Mouse (Mus musculus): ENCODE measurements around the gene Lamtor2.

Gene Lamtor2

GRCm38 (mm10) chr3:88542486-88542885 is 10.4 kb downstream of the Lamtor2 start:
- no peak for DNase-seq (ENCODE audit: low spot score)

GRCm38 (mm10) chr3:88541622-88542401 is 11.1 kb downstream of the Lamtor2 start:
- DNase-seq (ENCODE audit: low spot score): peak; percentile 45

GRCm38 (mm10) chr3:88540085-88540484 is 12.8 kb downstream of the Lamtor2 start:
- DNase-seq (ENCODE audit: low spot score): peak; percentile 40

GRCm38 (mm10) chr3:88539397-88539796 is 13.5 kb downstream of the Lamtor2 start:
- DNase-seq (ENCODE audit: low spot score): no peak

GRCm38 (mm10) chr3:88538271-88539145 is 14.4 kb downstream of the Lamtor2 start:
- DNase-seq (ENCODE audit: low spot score): no peak

GRCm38 (mm10) chr3:88537146-88537545 is 15.7 kb downstream of the Lamtor2 start:
- DNase-seq (ENCODE audit: low spot score): no peak

- no peak for DNase-seq (ENCODE audit: low spot score)
These were observed 16.6 kb downstream of the Lamtor2 start for GRCm38 (mm10) chr3:88536103-88536930.

- no peak for DNase-seq (ENCODE audit: low spot score)
These were observed 17.3 kb downstream of the Lamtor2 start for GRCm38 (mm10) chr3:88535527-88535926.

GRCm38 (mm10) chr3:88535005-88535404 is 17.9 kb downstream of the Lamtor2 start:
- no peak for DNase-seq (ENCODE audit: low spot score)

- no peak for DNase-seq (ENCODE audit: low spot score)
These were observed 19.2 kb downstream of the Lamtor2 start for GRCm38 (mm10) chr3:88533706-88534105.

- DNase-seq (ENCODE audit: low spot score): peak; percentile 40
These were observed 20.0 kb downstream of the Lamtor2 start for GRCm38 (mm10) chr3:88532689-88533511.

GRCm38 (mm10) chr3:88532299-88532674 is 20.6 kb downstream of the Lamtor2 start, which contains the start of gene Mex3a:
TSS of gene Mex3a (plus strand) at chr3:88532395.
- DNase-seq (ENCODE audit: low spot score): no peak

- peak; percentile 85 for DNase-seq (ENCODE audit: low spot score)
These were observed 21.3 kb downstream of the Lamtor2 start for GRCm38 (mm10) chr3:88531348-88532298.

- no peak for DNase-seq (ENCODE audit: low spot score)
These were observed 22.6 kb downstream of the Lamtor2 start for GRCm38 (mm10) chr3:88530082-88530864.

- peak; percentile 25 for DNase-seq (ENCODE audit: low spot score)
These were observed 23.5 kb downstream of the Lamtor2 start for GRCm38 (mm10) chr3:88529204-88530000.

- no peak for DNase-seq (ENCODE audit: low spot score)
These were observed 24.2 kb downstream of the Lamtor2 start for GRCm38 (mm10) chr3:88528646-88529045.

GRCm38 (mm10) chr3:88527565-88527964 is 25.3 kb downstream of the Lamtor2 start:
- peak; percentile 49 for DNase-seq (ENCODE audit: low spot score)
